Mouse (Mus musculus) kidney, adult 2 months (tissue): Measurements from ENCODE around the gene Nr5a1. TPM values are rescaled to one million over a fixed set of nuclear protein-coding genes. Genes with fewer than 3 reads are reported as not detected.

Experiments
- DNase-seq: peaks from one replicate; pipeline ENCODE4 v3.0.0; 2021
- H3K27ac ChIP-seq: fragments of 200-500 bp; 2 replicates; pipeline ENCODE4 v1.5.1; 2012; ENCODE audit warnings: low read depth, low read length, control low read depth, inconsistent platforms; ENCODE audit not compliant: insufficient read depth
- H3K27me3 ChIP-seq: fragments of 200-500 bp; replicated peaks from 2 replicates; pipeline ENCODE4 v1.6.1; 2012; ENCODE audit warnings: mild to moderate bottlenecking, moderate library complexity, low read length, inconsistent platforms; ENCODE audit not compliant: control insufficient read depth, insufficient read depth
- H3K36me3 ChIP-seq: fragments of 200-500 bp; 2 replicates; pipeline ENCODE4 v1.6.1; 2012; ENCODE audit warnings: mild to moderate bottlenecking, moderate library complexity, low read length, inconsistent platforms; ENCODE audit not compliant: control insufficient read depth, insufficient read depth
- H3K4me1 ChIP-seq: fragments of 200-500 bp; 2 replicates; pipeline ENCODE4 v1.6.1; 2011; ENCODE audit warnings: low read length; ENCODE audit not compliant: control insufficient read depth, insufficient read depth
- H3K4me3 ChIP-seq: fragments of 200-500 bp; 2 replicates; pipeline ENCODE4 v1.5.1; 2011; ENCODE audit warnings: mild to moderate bottlenecking, low read depth, low read length, control low read depth; ENCODE audit not compliant: insufficient read depth
- CTCF ChIP-seq: fragments of 200-500 bp; conservative IDR thresholded peaks from 2 replicates; pipeline ENCODE4 v1.5.1; 2011; ENCODE audit warnings: low read depth, mild to moderate bottlenecking, control low read depth, low read length, moderate library complexity, mixed read lengths; ENCODE audit not compliant: insufficient read depth, insufficient read length
- POLR2A ChIP-seq: fragments of 200-500 bp; IDR thresholded peaks from one replicate; pipeline ENCODE4 v1.6.1; 2011; ENCODE audit warnings: low read depth, low read length, control low read depth
- WGBS: fragments of 180-500 bp; shearing (Covaris S2); methylation state at CpG from one replicate; pipeline ENCODE4 v1.1.7; 2018; 5-methylcytosine and 5-hydroxymethylcytosine counted together
- polyA plus RNA-seq: library from polyadenylated mRNA; depleted of rRNA; stranded (reverse); fragments of >200 nt; gene quantifications from 2 replicates; pipeline ENCODE4 v1.2.3, GENCODE M21; 2012; rRNA removed

Nr5a1 gene
- polyA plus RNA-seq, result 0.03 and 1.6 TPM in 2 replicates

GRCm38 (mm10) chr2:38714324-38714723 is at the start of gene Nr5a1:
Nr5a1 (minus strand) TSS chr2:38714542.
- Histone ChIP-seq H3K4me3 (no peak within 1 kb of the TSS), H3K27me3 (peaks cover 11% of the 10 kb centered on the region), H3K27ac (no peak within 1 kb of the TSS), H3K4me1 (0 out of 2 replicates have a peak, but pooled peaks cover 3% of the 10 kb centered on the region), H3K36me3 (no peaks in the 10 kb centered on the region)
- TF ChIP-seq POLR2A, result no peak
- TF ChIP-seq CTCF, result no peak
- DNase-seq, result no peak
- WGBS, result 60% methylated on average over 13 of the region's 13 CpGs

- DNase-seq, result no peak
- H3K36me3 ChIP-seq, result no peaks in the 10 kb centered on the region; the same call in 1 of the 2 replicates
- TF ChIP-seq CTCF (no peak), POLR2A (no peak)
- H3K27ac ChIP-seq, result no peak overlapping the region
- H3K27me3 ChIP-seq, result no peaks in the 10 kb centered on the region
- WGBS, result 56% methylated on average over 3 of the region's 3 CpGs
- no peaks in the 10 kb centered on the region for H3K4me1 ChIP-seq
- H3K4me3 ChIP-seq, result no peak overlapping the region
These were observed 25.5 kb upstream of the Nr5a1 start for GRCm38 (mm10) chr2:38739847-38740246.

GRCm38 (mm10) chr2:38739410-38739809 is 25.1 kb upstream of the Nr5a1 start:
- no peaks in the 10 kb centered on the region for H3K27me3 ChIP-seq
- WGBS, result 24% methylated on average over 7 of the region's 7 CpGs
- no peaks in the 10 kb centered on the region; the same call in 1 of the 2 replicates for H3K36me3 ChIP-seq
- no peaks in the 10 kb centered on the region for H3K4me1 ChIP-seq
- TF ChIP-seq CTCF (peak; percentile 77), POLR2A (no peak)
- peak; percentile 55 for DNase-seq
- H3K27ac ChIP-seq, result no peak overlapping the region
- H3K4me3 ChIP-seq, result no peak overlapping the region

GRCm38 (mm10) chr2:38738601-38739301 is 24.4 kb upstream of the Nr5a1 start:
- Histone ChIP-seq H3K4me1 (no peaks in the 10 kb centered on the region), H3K27me3 (no peaks in the 10 kb centered on the region), H3K27ac (no peak overlapping the region), H3K4me3 (no peak overlapping the region), H3K36me3 (no peaks in the 10 kb centered on the region; the same call in 1 of the 2 replicates)
- 96% methylated on average over 14 of the region's 14 CpGs for WGBS
- DNase-seq, result no peak
- TF ChIP-seq POLR2A, result no peak
- no peak for TF ChIP-seq CTCF

- no peaks in the 10 kb centered on the region; the same call in 1 of the 2 replicates for H3K36me3 ChIP-seq
- no peaks in the 10 kb centered on the region for H3K4me1 ChIP-seq
- H3K4me3 ChIP-seq, result no peak overlapping the region
- no peaks in the 10 kb centered on the region for H3K27me3 ChIP-seq
- DNase-seq, result no peak
- TF ChIP-seq CTCF (no peak), POLR2A (no peak)
- no peak overlapping the region for H3K27ac ChIP-seq
These were observed 21.4 kb upstream of the Nr5a1 start for GRCm38 (mm10) chr2:38735740-38736139.

- no peaks in the 10 kb centered on the region for H3K27me3 ChIP-seq
- H3K36me3 ChIP-seq, result peaks cover 3% of the 10 kb centered on the region
- no peaks in the 10 kb centered on the region for H3K4me1 ChIP-seq
- no peak overlapping the region for H3K4me3 ChIP-seq
- DNase-seq, result no peak
- 58% methylated on average over 5 of the region's 5 CpGs for WGBS
- H3K27ac ChIP-seq, result no peak overlapping the region
- no peak for TF ChIP-seq CTCF
- TF ChIP-seq POLR2A, result no peak
These were observed 20.4 kb upstream of the Nr5a1 start for GRCm38 (mm10) chr2:38734721-38735120.

- TF ChIP-seq POLR2A, result no peak
- TF ChIP-seq CTCF, result no peak
- peaks cover 3% of the 10 kb centered on the region for H3K36me3 ChIP-seq
- no peak for DNase-seq
- H3K27me3 ChIP-seq, result no peaks in the 10 kb centered on the region; the same call in 1 of the 2 replicates
- no peak overlapping the region for H3K4me3 ChIP-seq
- H3K4me1 ChIP-seq, result no peaks in the 10 kb centered on the region
- H3K27ac ChIP-seq, result no peak overlapping the region
- WGBS, result 90% methylated on average over 6 of the region's 6 CpGs
These were observed 16.0 kb upstream of the Nr5a1 start for GRCm38 (mm10) chr2:38730331-38730827.
